Mouse (Mus musculus) ES-Bruce4 (cell line): ENCODE measurements around the gene Il34. TPM values are rescaled to one million over a fixed set of nuclear protein-coding genes. Genes with fewer than 3 reads are reported as not detected.
A peak's percentile ranks its signal among the peaks of the same experiment; 100 is the strongest.

ENCODE experiments used
- H3K27ac ChIP-seq: 2 replicates; pipeline ENCODE4 v1.5.1; 2012; ENCODE audit warnings: low read length, inconsistent platforms; ENCODE audit not compliant: insufficient read depth
- H3K27me3 ChIP-seq: 2 replicates; pipeline ENCODE4 v1.6.1; 2012; ENCODE audit warnings: mild to moderate bottlenecking, low read length, inconsistent platforms; ENCODE audit not compliant: control insufficient read depth, poor library complexity, insufficient read depth, severe bottlenecking
- H3K36me3 ChIP-seq: 2 replicates; pipeline ENCODE4 v1.6.1; 2012; ENCODE audit warnings: inconsistent platforms, mild to moderate bottlenecking, low read length, moderate library complexity; ENCODE audit not compliant: control insufficient read depth, poor library complexity, insufficient read depth, severe bottlenecking
- H3K4me1 ChIP-seq: one replicate; pipeline ENCODE4 v1.8.1; 2011; ENCODE audit warnings: low read length; ENCODE audit not compliant: control insufficient read depth, insufficient read depth
- H3K4me3 ChIP-seq: 2 replicates; pipeline ENCODE4 v1.5.1; 2011; ENCODE audit warnings: low read depth, mild to moderate bottlenecking, low read length
- H3K9ac ChIP-seq: 2 replicates; pipeline ENCODE4 v1.6.1; 2012; ENCODE audit warnings: low read depth, mild to moderate bottlenecking, inconsistent platforms; ENCODE audit not compliant: poor library complexity, severe bottlenecking
- H3K9me3 ChIP-seq: replicated peaks from 2 replicates; pipeline ENCODE4 v1.6.1; 2012; ENCODE audit warnings: mild to moderate bottlenecking, low read length, inconsistent platforms; ENCODE audit not compliant: control insufficient read depth, poor library complexity, insufficient read depth, severe bottlenecking
- CTCF ChIP-seq: IDR thresholded peaks from one replicate; pipeline ENCODE4 v1.8.1; 2011; ENCODE audit warnings: low read depth, low read length
- EP300 ChIP-seq: IDR thresholded peaks from 2 replicates; pipeline ENCODE4 v1.6.1; 2011; ENCODE audit warnings: low read depth, low read length; ENCODE audit not compliant: insufficient read depth
- POLR2A ChIP-seq: IDR thresholded peaks from one replicate; pipeline ENCODE4 v1.8.1; 2011; ENCODE audit warnings: low read length; ENCODE audit not compliant: insufficient read depth
- polyA plus RNA-seq: library from polyadenylated mRNA; stranded (reverse); fragments of >200 nt; gene quantifications from 2 replicates; pipeline ENCODE4 v1.2.4, GENCODE M21; 2011; ENCODE audit warnings: low read depth; ENCODE audit not compliant: missing spikeins, insufficient read depth, insufficient read length

The Il34 gene
- polyA plus RNA-seq, 1 experiment, result 0.34 TPM

GRCm38 (mm10) chr8:110845821-110846404 is 40.2 kb upstream of the Il34 start:
- H3K9ac ChIP-seq, result peak overlapping the region; percentile 83
- TF ChIP-seq CTCF (no peak), POLR2A (no peak), EP300 (no peak)
- peak overlapping the region; percentile 88 for H3K4me3 ChIP-seq
- H3K27ac ChIP-seq, result peak overlapping the region; percentile 52
- no peaks in the 10 kb centered on the region for H3K9me3 ChIP-seq
- H3K36me3 ChIP-seq, result peaks cover 54% of the 10 kb centered on the region
- H3K27me3 ChIP-seq, result no peaks in the 10 kb centered on the region
- H3K4me1 ChIP-seq, result peaks cover 1% of the 10 kb centered on the region

DNA sequence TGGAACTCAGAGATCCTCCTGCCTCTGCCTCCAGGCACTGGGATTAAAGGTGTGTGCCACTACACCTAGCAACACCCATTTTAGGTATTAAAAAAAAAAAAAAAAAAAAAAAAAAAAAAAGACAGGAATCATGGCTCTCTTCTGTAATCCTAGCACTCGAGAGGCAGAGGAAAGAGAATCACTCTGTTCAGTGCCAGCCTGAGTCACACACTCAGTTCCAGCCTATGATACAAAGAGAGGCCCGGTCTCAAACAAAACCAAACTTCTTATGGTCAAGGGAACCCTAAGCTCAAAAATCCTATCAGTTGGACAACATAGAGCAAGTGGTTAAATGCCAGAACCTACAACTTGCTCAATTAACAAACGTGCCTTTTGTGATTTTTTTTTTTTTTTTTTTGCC is 39.2 kb upstream of the Il34 start:
- H3K27me3 ChIP-seq, result no peaks in the 10 kb centered on the region
- H3K36me3 ChIP-seq, result peaks cover 54% of the 10 kb centered on the region
- H3K4me1 ChIP-seq, result peaks cover 1% of the 10 kb centered on the region
- peak overlapping the region; percentile 24; the same call in 1 of the 2 replicates for H3K4me3 ChIP-seq
- TF ChIP-seq CTCF (no peak), POLR2A (no peak), EP300 (no peak)
- peak overlapping the region; percentile 84 for H3K9ac ChIP-seq
- H3K9me3 ChIP-seq, result no peaks in the 10 kb centered on the region
- 0 out of 2 replicates have a peak overlapping the region, but pooled peaks have one; percentile 33 for H3K27ac ChIP-seq

DNA sequence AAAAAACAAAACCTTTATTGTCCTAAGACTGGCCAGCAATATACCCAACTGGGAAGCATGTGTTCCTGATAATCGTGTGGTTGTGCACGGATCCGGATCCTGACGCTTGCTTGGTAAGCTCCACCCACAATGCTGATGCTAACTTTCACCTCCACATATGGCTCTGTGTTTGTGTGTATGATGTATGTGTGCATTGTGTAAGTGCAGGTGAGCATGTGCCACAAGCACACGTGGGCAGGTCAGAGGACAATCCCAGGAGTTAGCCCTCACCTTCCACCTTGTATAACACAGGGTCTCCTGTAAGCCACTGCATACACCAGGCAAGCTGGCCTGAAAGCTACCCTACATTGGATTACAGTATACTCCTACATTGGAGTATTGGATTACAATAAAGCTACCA is 37.5 kb upstream of the Il34 start:
- Histone ChIP-seq H3K9ac (no peak overlapping the region), H3K27ac (no peak overlapping the region), H3K27me3 (no peaks in the 10 kb centered on the region), H3K4me1 (peaks cover 1% of the 10 kb centered on the region), H3K4me3 (no peak overlapping the region), H3K9me3 (no peaks in the 10 kb centered on the region), H3K36me3 (peaks cover 68% of the 10 kb centered on the region)
- TF ChIP-seq CTCF (no peak), EP300 (no peak), POLR2A (no peak)

- Histone ChIP-seq H3K4me1 (peaks cover 1% of the 10 kb centered on the region), H3K9ac (no peak overlapping the region), H3K27me3 (no peaks in the 10 kb centered on the region), H3K4me3 (no peak overlapping the region), H3K27ac (no peak overlapping the region), H3K36me3 (peaks cover 79% of the 10 kb centered on the region), H3K9me3 (no peaks in the 10 kb centered on the region)
- TF ChIP-seq CTCF (no peak), EP300 (no peak), POLR2A (no peak)
Observed at GRCm38 (mm10) chr8:110842012-110842574, 36.4 kb upstream of the Il34 start.

- TF ChIP-seq CTCF (no peak), EP300 (no peak), POLR2A (no peak)
- H3K36me3 ChIP-seq, result peaks cover 100% of the 10 kb centered on the region
- H3K27ac ChIP-seq, result peak overlapping the region; percentile 75; the same call in 1 of the 2 replicates
- H3K9ac ChIP-seq, result no peak overlapping the region
- H3K4me3 ChIP-seq, result no peak overlapping the region
- no peaks in the 10 kb centered on the region for H3K4me1 ChIP-seq
- no peaks in the 10 kb centered on the region for H3K9me3 ChIP-seq
- no peaks in the 10 kb centered on the region for H3K27me3 ChIP-seq
Observed at GRCm38 (mm10) chr8:110831956-110832355, 26.2 kb upstream of the Il34 start.

GRCm38 (mm10) chr8:110828511-110828910 is 22.8 kb upstream of the Il34 start:
- TF ChIP-seq CTCF (no peak), POLR2A (no peak), EP300 (no peak)
- Histone ChIP-seq H3K27ac (no peak overlapping the region), H3K4me3 (no peak overlapping the region), H3K27me3 (no peaks in the 10 kb centered on the region), H3K9me3 (no peaks in the 10 kb centered on the region), H3K36me3 (peaks cover 99% of the 10 kb centered on the region), H3K4me1 (no peaks in the 10 kb centered on the region), H3K9ac (no peak overlapping the region)
